Mouse (Mus musculus): ENCODE measurements around the gene Rnf222.
"Not testable (repeated sequence)": the region's sequence is repeated elsewhere in the genome, so short reads cannot be mapped to it uniquely, and the experiment has no call there.

DNA sequence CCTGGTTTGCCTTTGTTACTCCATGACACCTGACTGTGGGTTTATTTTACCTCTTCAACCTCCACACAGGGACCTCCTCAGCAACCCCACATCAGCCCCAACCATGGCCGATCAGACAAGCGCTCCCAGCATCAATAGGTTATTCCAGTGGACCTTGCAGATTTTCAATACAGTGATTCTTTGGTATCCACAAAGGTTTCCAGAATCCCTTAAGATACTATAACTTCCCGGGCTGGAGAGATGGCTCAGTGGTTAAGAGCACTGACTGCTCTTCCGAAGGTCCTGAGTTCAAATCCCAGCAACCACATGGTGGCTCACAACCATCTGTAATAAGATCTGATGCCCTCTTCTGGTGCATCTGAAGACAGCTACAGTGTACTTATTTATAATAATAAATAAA is 48.6 kb downstream of the Rnf222 start:
- not testable (repeated sequence) for TF ChIP-seq CTCF (conservative IDR thresholded peaks at IDR 0.05 in 1 of 2, IDR thresholded peaks at IDR 0.05 in 1 of 2; ENCODE audit: low read depth in 2 of 2, low read length in 2 of 2); ZMIZ1 (IDR thresholded peaks at IDR 0.05; ENCODE audit: low read depth, low read length); KAT2A (IDR thresholded peaks at IDR 0.05; ENCODE audit: insufficient replicate concordance, low read length); MAFK (IDR thresholded peaks at IDR 0.05; ENCODE audit: insufficient replicate concordance, low read length); RAD21 (IDR thresholded peaks at IDR 0.05; ENCODE audit: low read depth, low read length); MEF2A (IDR thresholded peaks at IDR 0.05; ENCODE audit: borderline replicate concordance, low read depth, low read length); RCOR1 (conservative IDR thresholded peaks at IDR 0.05; ENCODE audit: low read depth, low read length)
